Mouse (Mus musculus) frontal cortex, postnatal 14 days (tissue): ENCODE measurements around the gene Rmdn2.
A peak's percentile ranks its signal among the peaks of the same experiment; 100 is the strongest.

Source experiments
- DNase-seq, 2 experiments: peaks; one replicate each; pipeline ENCODE4 v3.0.0; 2022; ENCODE audit warnings: low spot score in 2 of 2

Gene Rmdn2

DNA sequence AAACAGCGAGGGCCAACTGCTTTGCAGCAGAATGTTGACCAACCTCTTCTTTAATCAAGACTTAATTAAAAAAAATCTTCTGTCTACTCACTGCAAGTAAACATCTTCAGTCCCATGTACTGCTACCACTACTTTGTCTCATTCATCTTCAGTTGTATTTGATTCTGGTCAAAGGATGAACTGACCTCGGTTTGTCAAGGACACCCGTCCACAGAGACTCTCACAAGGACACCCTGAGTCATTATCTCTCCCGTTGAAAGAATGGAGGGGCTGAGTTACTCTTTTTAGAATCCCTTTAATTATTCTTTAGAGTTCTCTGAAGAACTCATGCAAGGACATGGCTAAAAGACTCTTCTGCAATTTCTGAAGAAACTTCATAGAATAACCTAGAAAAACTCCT lies at the start of gene Rmdn2:
Gene Rmdn2, plus strand, starts transcription at position 319 of the 400 bp plus-strand sequence.
- DNase-seq = no peak

DNA sequence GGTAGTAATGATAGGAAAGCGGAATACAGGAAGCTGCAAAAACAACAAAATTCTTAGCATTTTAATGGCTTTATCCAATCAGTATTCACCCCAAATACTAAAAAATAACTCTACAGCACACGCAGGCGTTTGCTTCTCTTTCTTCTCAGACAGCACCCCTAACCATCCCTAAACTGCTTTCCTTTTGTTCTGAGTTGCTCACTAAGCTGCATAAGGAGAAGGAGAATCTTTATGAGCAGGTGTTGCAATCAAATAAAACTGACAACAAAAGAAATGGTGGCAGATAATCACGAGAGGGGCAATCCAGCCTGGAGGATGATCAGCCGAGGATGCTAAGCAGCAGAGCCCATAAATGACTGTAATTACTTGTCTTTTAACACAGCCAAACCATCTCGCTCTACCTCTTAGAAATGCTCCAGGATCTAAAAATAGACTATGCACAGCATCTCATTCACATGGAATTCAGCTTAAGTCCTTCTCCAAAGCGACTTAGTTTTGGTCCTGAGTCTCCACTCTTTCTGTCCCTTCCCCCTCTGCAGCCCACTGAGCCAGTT lies 48.5 kb upstream of the Rmdn2 start:
- no peak for DNase-seq

DNA sequence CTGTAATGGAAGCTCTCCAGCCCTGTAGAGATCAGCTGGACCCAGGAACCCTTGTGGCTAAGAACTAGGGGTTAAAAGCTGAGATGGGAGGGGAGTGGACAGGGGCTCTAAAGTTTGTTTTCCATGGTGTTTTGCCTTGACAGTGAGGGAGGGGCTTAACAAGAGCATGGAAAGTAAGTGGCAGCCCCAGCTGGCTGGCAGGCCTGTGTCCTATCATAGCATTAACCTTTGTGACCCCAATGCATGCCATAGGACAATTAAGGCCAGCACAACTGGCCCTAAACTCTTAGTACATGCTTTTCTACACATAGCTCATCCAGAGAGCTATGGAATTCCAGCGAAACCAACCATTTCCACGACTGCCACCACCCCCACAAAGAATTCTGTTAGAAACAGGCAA lies 47.9 kb upstream of the Rmdn2 start:
- DNase-seq = no peak

GRCm38 (mm10) chr17:79565241-79565961 lies 46.3 kb upstream of the Rmdn2 start:
- DNase-seq = no peak

DNA sequence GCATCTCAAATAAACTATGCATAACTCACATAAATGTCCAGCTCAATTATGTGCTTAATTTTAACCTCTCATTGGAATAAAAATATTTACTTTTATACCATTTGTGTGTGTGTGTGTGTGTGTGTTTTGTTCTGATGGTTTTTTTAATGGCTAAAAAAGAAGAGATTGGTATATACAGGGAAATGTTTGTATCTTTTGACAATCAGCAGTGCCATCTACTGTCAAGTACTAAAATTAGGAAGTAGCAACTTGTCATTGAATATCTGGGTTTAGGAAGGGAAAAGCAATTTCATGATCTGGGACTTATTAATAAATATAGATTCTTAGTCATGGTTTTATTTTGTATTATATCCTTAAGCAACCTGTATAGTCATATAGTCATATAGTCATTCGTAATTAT lies 43.3 kb upstream of the Rmdn2 start:
- DNase-seq = no peak

- no peak for DNase-seq
Observed at GRCm38 (mm10) chr17:79578328-79578727, 33.3 kb upstream of the Rmdn2 start.

DNA sequence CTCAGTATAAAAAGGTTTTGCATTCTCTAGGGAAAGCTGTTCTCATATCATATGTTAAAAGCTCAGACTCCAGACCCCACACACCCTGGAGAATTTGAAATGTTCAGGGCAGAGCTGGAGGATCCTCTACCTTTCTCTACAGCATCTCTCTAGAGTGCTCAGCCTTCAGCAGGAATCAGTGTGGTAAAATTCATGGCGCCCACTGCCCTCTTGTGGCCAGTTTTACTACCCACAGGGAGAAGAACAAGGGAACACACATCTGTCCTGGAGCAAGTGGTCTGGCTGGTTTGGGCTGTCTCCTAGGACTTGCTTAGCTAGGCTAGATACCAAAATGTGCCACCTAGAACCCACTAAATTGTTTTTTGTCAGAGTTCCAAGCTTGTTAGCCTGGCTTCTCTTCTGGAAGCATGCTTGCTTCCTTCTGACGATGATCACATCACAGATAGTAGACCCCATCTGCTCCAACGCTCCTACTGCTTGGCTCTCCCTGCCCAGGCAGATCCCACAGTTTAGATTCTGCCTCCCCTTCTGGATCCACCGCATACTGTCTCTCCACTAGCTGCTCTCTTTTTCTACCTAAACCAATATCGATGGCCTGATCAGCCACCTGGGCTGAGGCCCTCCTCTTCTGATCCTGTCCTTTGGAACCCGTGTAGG lies 31.3 kb upstream of the Rmdn2 start:
- DNase-seq = peak; percentile 49 to 80

DNA sequence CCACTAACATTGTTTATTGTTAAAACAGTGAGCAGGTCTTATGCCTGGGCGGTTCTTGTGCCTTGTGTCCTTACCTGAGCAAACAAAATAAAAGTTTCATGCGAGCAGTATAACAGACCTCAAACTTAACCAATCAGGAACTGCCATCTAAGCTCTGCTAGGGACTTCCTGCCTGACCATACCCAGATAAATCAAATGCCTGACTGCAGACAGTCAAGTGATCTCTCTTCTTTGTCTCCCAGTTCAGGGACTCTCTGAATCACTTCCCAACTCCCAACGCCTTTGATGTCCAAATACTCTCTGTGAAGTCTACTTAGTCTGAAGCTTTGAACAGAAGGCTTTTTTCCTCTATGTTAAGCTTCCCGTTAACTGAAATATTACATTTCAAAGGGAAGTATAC lies 28.2 kb upstream of the Rmdn2 start:
- no peak for DNase-seq

DNA sequence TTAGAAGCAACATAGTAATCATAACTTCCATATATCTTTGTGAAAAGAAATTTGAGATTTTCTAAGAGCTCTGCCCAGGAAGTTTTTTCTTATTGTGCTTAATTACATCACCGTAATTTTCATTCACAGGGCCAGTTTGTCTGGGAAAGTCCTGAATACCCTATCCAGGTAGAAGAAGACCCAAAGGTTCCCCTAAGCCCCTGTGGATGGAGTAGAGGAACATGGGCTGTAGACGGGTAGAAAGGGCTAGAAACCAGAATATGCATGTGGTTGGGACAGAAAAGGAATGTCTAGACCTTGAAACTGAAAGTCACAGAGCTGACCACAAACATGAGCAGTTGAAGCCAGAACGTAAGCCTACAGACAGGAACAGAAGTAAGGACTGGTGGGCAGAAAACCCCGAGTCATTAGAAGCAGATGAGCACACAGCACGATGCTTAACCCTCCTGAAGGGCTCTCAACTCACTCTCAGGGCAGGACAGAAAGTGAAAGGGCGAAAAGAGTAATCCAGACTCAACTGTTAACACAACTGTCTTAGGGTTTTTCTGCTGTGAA lies 27.3 kb upstream of the Rmdn2 start:
- DNase-seq = no peak

DNA sequence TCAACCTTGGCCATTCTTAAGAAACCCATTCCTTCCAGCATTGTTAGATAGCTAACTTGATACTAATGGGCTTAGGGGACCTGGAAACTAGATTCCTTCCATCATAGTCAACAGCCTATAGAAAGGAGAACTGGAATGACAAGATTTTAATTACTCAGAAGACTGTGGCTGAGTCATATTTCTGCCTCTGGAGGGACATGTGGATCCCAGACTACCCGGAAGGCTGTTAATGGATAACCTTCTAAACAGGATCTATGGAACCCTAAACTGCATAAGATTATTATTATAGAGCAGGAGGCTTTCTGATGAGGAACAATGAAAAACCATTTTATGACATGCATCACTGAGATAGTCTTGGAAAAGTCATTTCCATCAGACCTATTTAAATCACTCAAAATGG lies 21.8 kb upstream of the Rmdn2 start:
- no peak for DNase-seq

DNA sequence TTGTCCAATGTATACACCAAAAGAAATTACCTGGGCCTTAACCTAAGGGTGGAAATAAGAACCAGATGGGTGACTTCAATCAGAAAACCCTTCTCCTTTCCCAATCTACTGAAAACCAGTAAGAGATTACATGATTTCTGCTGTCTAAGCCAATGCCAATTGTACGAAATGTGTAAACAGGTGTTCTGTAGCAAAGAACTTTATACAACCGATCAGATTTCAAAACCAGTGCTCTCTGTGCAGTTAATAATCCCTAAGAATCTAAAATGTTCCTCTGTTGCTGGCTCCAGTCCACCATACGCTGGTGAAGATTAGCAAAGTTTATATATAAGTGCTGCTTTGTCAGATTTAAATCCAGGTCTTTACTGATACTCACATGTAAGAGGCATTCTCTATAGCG lies 15.7 kb upstream of the Rmdn2 start:
- DNase-seq = no peak

DNA sequence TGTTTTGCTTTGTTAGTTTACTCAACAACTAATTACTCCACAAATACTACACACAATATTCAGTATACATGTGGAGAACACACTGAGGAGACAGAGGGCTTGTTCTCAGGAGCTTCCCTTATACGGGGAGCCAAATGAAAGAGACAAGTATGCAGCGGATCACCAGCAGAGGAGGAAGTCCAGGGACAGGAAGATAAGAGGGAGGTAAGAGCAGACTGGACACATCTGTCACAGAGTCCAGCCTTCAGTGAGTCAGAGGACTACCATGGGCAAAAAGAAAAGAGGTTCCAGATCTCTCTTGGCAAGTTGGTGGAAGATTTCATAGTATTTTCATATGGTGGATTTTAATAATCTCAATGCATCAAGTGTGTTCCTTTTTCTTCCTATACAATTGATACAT lies 13.5 kb upstream of the Rmdn2 start:
- DNase-seq = no peak

DNA sequence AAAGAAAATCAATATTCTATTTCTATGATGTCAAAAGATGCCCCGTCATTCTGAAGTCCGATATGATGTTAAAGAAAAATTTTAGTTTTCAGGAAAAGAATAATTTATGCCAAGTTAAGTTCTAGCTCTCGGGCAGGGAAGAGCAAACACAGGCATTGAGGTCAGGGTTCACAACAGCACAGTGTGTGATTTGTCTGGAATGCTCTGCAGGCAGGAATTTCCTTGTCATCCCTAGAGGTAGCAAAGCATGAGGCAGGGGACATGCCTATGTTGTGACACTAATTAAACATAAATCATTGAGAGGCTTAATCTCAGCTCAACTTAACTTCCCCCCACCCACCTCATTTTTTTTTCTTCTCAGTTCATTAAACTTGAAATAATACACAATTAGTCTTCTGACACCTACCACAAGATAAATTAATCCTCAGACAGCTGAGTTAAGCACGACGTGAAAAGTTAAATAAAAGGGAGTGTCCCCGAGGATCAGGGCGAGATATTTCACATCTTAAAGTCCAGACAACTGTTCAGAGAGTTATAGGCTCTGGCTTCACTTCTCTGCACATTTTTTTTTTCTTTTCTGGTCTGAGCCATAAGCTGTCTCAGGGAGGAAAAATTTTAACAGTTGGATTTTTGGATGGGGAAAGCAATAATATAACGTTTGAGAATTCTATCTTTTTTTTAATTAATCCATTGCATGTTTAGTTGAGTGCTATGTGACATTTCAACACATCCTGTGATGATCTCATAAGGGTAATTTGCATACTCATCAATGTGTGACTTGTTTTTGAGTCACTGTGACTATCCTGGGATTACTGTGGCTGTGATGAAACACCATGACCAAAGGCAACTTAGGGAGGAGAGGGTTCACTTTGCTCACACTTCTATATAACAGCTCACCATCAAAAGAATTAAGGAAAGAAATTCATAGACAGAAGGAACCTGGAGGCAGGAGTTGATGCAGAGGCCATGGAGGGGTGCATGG lies 12.8 kb upstream of the Rmdn2 start:
- DNase-seq = no peak

- no peak for DNase-seq
Observed at GRCm38 (mm10) chr17:79600108-79600507, 11.6 kb upstream of the Rmdn2 start.

DNA sequence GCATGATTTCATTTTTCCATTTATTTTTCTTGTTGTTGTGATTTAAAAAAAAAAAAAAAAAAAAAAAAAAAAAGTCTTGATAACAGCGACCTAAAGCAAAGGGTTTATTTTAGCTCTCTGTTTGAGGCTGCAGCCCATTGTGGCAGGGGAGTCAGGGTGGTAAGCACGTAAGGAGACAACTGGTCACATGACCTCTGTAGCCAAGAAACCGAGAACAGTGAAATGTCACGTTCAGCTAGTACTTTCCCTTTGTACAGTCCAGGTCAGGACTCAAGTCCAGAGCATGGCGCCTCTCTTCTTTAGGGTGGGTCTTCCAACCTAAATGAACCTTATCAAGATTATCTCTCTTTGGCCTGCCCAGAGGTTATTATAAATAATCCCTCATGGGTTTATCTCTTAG lies 9.3 kb upstream of the Rmdn2 start:
- DNase-seq = no peak

DNA sequence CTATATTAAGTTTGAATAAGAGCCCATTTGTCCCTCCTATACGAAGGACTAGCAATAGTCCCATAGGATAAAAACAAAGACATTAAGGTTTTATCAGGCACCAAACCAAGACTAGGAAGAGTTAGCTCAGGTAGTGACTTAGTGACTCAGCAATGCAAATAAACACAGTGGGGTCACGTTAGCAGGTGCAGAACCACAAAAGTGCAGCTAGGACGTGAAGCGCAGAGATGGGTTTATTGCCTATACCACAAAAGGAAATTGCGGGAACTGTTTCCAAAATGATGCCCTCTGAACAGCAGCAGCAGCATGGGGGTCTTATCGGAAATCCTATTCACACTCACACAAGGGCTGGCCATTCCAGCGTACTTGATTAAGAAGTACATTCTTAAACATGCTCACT lies 8.2 kb upstream of the Rmdn2 start:
- DNase-seq = no peak

DNA sequence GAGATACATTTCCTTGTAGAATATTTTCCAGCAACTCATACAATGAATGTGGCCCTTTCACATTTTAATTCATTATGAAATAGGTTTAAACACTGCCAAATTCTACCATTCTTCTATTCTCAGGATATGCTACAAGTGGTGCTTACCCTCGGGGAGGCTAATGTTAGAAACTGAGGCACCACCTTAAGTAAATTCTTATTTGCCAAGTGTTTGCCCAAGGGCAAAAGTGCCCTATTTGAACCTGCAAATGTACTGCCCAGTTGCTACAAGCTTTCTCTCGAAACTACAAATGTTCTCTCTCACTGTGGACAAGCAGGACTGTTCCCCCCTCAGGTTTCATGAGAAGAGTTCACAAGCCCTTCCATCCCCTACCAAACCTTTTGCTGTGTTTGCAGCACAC lies 5.9 kb upstream of the Rmdn2 start:
- DNase-seq = no peak

DNA sequence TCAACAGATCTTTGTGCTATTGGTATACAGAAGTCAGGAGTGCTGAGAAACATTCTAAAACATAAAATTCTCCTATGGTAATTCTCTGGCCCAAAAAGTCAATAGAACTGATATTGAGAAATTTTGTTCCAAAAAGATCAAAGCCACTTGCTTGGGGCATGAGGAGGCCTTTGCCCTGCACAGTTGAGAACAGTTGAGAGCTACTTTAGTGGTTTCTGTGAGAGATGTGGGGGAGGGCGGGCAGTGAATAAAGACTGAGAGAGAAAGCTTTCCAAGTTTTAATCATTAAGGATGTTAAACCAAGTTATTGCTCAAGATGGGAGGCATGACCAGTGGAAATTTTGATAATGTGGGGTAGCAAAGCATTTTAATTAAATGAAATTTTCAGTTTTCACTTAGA lies 2.0 kb upstream of the Rmdn2 start:
- no peak for DNase-seq

DNA sequence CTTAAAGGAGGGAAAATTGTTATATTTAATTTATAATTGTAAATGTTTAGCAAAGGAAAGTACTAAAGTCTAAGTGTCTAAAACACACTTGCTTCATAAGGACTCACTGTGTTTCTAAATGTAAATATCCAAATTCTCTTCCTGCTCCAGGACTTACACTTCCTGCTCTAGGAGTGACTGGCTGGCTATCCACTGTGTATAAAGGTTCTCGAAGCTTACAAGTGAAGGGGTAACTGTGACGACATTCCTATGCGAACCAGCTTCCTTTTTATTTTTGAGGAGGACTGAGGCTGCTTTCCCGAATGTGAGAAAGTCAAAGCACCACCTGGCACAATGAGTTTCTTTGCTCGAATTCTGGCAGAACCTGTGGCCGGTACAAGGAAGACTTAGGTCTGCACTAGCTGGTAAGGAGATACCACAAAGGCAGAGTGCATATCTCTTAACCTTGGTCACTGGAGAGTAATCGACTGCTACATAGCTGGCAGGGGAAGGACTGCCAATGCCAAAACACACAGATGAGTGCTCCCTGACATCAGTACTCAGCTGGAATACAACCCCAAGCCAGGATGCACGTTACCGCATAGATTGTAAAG lies 1.4 kb upstream of the Rmdn2 start:
- no peak for DNase-seq

- peak; percentile 24 to 51 for DNase-seq
Observed at GRCm38 (mm10) chr17:79614691-79615588, 3.3 kb downstream of the Rmdn2 start.
